Mouse (Mus musculus): ENCODE data around the gene Ap2a2.
"Not testable (repeated sequence)": the region's sequence is repeated elsewhere in the genome, so short reads cannot be mapped to it uniquely, and the experiment has no call there.

GRCm38 (mm10) chr7:141639335-141639890 is 77.4 kb downstream of the Ap2a2 start:
- not testable (repeated sequence) for TF ChIP-seq CTCF, EP300 (IDR thresholded peaks at IDR 0.05)
